Mouse (Mus musculus): ENCODE measurements at regions not wholly inside any gene's neighbourhood (a gene's known extent, or its start where the extent isn't known, plus 50 kb on each side); places are given as distances from the start of the nearest gene placed in this dataset.

- TF ChIP-seq TAL1 (conservative IDR thresholded peaks at IDR 0.05; ENCODE audit: low read depth, low read length) (no peak), GATA1 (IDR thresholded peaks at IDR 0.05; ENCODE audit: borderline replicate concordance, low read length) (no peak)
Measured at GRCm38 (mm10) chr5:82956012-82956411, 399.0 kb downstream of the Tecrl start.

Data from G1E (cell line).